Mouse (Mus musculus) midbrain, embryonic 13.5 days (tissue): ENCODE measurements around the gene Slc41a2. TPM values are rescaled to one million over a fixed set of nuclear protein-coding genes. Genes with fewer than 3 reads are reported as not detected.

Experiments used
- ATAC-seq: fragments of 200-750 bp; cut with Nextera tagmentation; 2 replicates; pipeline ENCODE4 v1.8.0; 2017; ENCODE audit warnings: mild to moderate bottlenecking, moderate TSS enrichment, moderate library complexity
- H3K27ac ChIP-seq: fragments of 300-500 bp; sonication (generic); 2 replicates; pipeline ENCODE4 v1.5.1; 2015; ENCODE audit warnings: inconsistent platforms, mild to moderate bottlenecking, moderate library complexity
- H3K27me3 ChIP-seq: fragments of 300-500 bp; sonication (generic); 2 replicates; pipeline ENCODE4 v1.6.1; 2015; ENCODE audit warnings: mild to moderate bottlenecking, inconsistent platforms
- H3K36me3 ChIP-seq: fragments of 300-500 bp; sonication (generic); 2 replicates; pipeline ENCODE4 v1.6.1; 2015; ENCODE audit warnings: mild to moderate bottlenecking, inconsistent platforms
- H3K4me1 ChIP-seq: fragments of 300-500 bp; sonication (generic); replicated peaks from 2 replicates; pipeline ENCODE4 v1.6.1; 2015; ENCODE audit warnings: inconsistent platforms
- H3K4me2 ChIP-seq: fragments of 300-500 bp; sonication (generic); replicated peaks from 2 replicates; pipeline ENCODE4 v1.6.1; 2015; ENCODE audit warnings: moderate library complexity, mild to moderate bottlenecking, inconsistent platforms
- H3K4me3 ChIP-seq: fragments of 300-500 bp; sonication (generic); replicated peaks from 2 replicates; pipeline ENCODE4 v1.5.1; 2015; ENCODE audit warnings: mild to moderate bottlenecking, inconsistent platforms
- H3K9ac ChIP-seq: fragments of 300-500 bp; sonication (generic); replicated peaks from 2 replicates; pipeline ENCODE4 v1.6.1; 2015; ENCODE audit warnings: mild to moderate bottlenecking, inconsistent platforms
- H3K9me3 ChIP-seq: fragments of 300-500 bp; sonication (generic); 2 replicates; pipeline ENCODE4 v1.6.1; 2016; ENCODE audit warnings: mild to moderate bottlenecking, inconsistent platforms
- WGBS: fragments of 180-500 bp; shearing (Covaris S2); methylation state at CpG from one replicate; pipeline ENCODE4 v1.1.7; 2015; 5-methylcytosine and 5-hydroxymethylcytosine counted together
- polyA plus RNA-seq: library from polyadenylated mRNA; unstranded; fragments of >200 nt; fragmentation: Nextera tagmentation; extraction: Ambion mirVana; gene quantifications from 2 replicates; pipeline ENCODE4 v1.2.1, GENCODE M21; 2015

Gene Slc41a2
- polyA plus RNA-seq, 1 experiment from 2014 or later = 3.4 TPM

GRCm38 (mm10) chr10:83215559-83215958, 122.1 kb downstream of the Slc41a2 start:
- WGBS = 71% methylated on average over 5 of the region's 5 CpGs
- H3K9ac ChIP-seq = no peak overlapping the region
- no peak overlapping the region for H3K27ac ChIP-seq
- no peaks in the 10 kb centered on the region for H3K27me3 ChIP-seq
- no peaks in the 10 kb centered on the region for H3K4me1 ChIP-seq
- H3K4me2 ChIP-seq = no peak overlapping the region
- no peak for ATAC-seq
- H3K9me3 ChIP-seq = no peaks in the 10 kb centered on the region
- no peaks in the 10 kb centered on the region for H3K36me3 ChIP-seq
- no peak overlapping the region for H3K4me3 ChIP-seq

GRCm38 (mm10) chr10:83212618-83213017, 125.1 kb downstream of the Slc41a2 start:
- no peaks in the 10 kb centered on the region for H3K36me3 ChIP-seq
- H3K9ac ChIP-seq = no peak overlapping the region
- no peak for ATAC-seq
- WGBS = 96% methylated on average over 4 of the region's 4 CpGs
- H3K4me3 ChIP-seq = no peak overlapping the region
- no peak overlapping the region for H3K27ac ChIP-seq
- H3K4me2 ChIP-seq = no peak overlapping the region
- no peaks in the 10 kb centered on the region for H3K9me3 ChIP-seq
- no peaks in the 10 kb centered on the region for H3K27me3 ChIP-seq
- H3K4me1 ChIP-seq = 0 out of 2 replicates have a peak, but pooled peaks cover 6% of the 10 kb centered on the region

- Histone ChIP-seq H3K27ac (no peak overlapping the region), H3K4me2 (no peak overlapping the region), H3K9ac (no peak overlapping the region), H3K4me1 (0 out of 2 replicates have a peak, but pooled peaks cover 6% of the 10 kb centered on the region), H3K4me3 (no peak overlapping the region), H3K36me3 (no peaks in the 10 kb centered on the region), H3K9me3 (no peaks in the 10 kb centered on the region), H3K27me3 (no peaks in the 10 kb centered on the region)
- no peak for ATAC-seq
- 33% methylated on average over 6 of the region's 6 CpGs for WGBS
Observed at GRCm38 (mm10) chr10:83210968-83211583, 126.6 kb downstream of the Slc41a2 start.

GRCm38 (mm10) chr10:83210122-83210521, 127.6 kb downstream of the Slc41a2 start:
- no peaks in the 10 kb centered on the region for H3K9me3 ChIP-seq
- no peak overlapping the region for H3K4me2 ChIP-seq
- 67% methylated on average over 16 of the region's 16 CpGs for WGBS
- H3K4me3 ChIP-seq = no peak overlapping the region
- 0 out of 2 replicates have a peak, but pooled peaks cover 6% of the 10 kb centered on the region for H3K4me1 ChIP-seq
- H3K27me3 ChIP-seq = no peaks in the 10 kb centered on the region
- no peaks in the 10 kb centered on the region for H3K36me3 ChIP-seq
- H3K9ac ChIP-seq = no peak overlapping the region
- ATAC-seq = no peak
- no peak overlapping the region for H3K27ac ChIP-seq

GRCm38 (mm10) chr10:83209388-83209787, 128.3 kb downstream of the Slc41a2 start:
- H3K27ac ChIP-seq = no peak overlapping the region
- H3K4me2 ChIP-seq = no peak overlapping the region
- H3K4me1 ChIP-seq = 0 out of 2 replicates have a peak, but pooled peaks cover 6% of the 10 kb centered on the region
- no peak for ATAC-seq
- H3K9me3 ChIP-seq = no peaks in the 10 kb centered on the region
- H3K27me3 ChIP-seq = no peaks in the 10 kb centered on the region
- 84% methylated on average over 12 of the region's 12 CpGs for WGBS
- H3K9ac ChIP-seq = no peak overlapping the region
- no peaks in the 10 kb centered on the region for H3K36me3 ChIP-seq
- H3K4me3 ChIP-seq = no peak overlapping the region

GRCm38 (mm10) chr10:83208436-83208835, 129.2 kb downstream of the Slc41a2 start:
- H3K4me3 ChIP-seq = no peak overlapping the region
- no peak for ATAC-seq
- no peak overlapping the region for H3K9ac ChIP-seq
- no peak overlapping the region for H3K4me2 ChIP-seq
- no peaks in the 10 kb centered on the region for H3K27me3 ChIP-seq
- no peaks in the 10 kb centered on the region for H3K9me3 ChIP-seq
- no peak overlapping the region for H3K27ac ChIP-seq
- H3K36me3 ChIP-seq = no peaks in the 10 kb centered on the region
- 86% methylated on average over 7 of the region's 7 CpGs for WGBS
- 0 out of 2 replicates have a peak, but pooled peaks cover 6% of the 10 kb centered on the region for H3K4me1 ChIP-seq

- Histone ChIP-seq H3K4me3 (no peak overlapping the region), H3K36me3 (no peaks in the 10 kb centered on the region), H3K4me1 (no peaks in the 10 kb centered on the region), H3K27me3 (no peaks in the 10 kb centered on the region), H3K9me3 (no peaks in the 10 kb centered on the region), H3K27ac (no peak overlapping the region), H3K9ac (no peak overlapping the region), H3K4me2 (no peak overlapping the region)
- ATAC-seq = no peak
- WGBS = 92% methylated on average over 14 of the region's 14 CpGs
Observed at GRCm38 (mm10) chr10:83202906-83203702, 134.6 kb downstream of the Slc41a2 start.

GRCm38 (mm10) chr10:83201525-83201924, 136.2 kb downstream of the Slc41a2 start:
- Histone ChIP-seq H3K27ac (no peak overlapping the region), H3K27me3 (no peaks in the 10 kb centered on the region), H3K9me3 (no peaks in the 10 kb centered on the region), H3K36me3 (no peaks in the 10 kb centered on the region), H3K4me1 (no peaks in the 10 kb centered on the region), H3K4me3 (no peak overlapping the region), H3K9ac (no peak overlapping the region), H3K4me2 (no peak overlapping the region)
- WGBS = 85% methylated on average over 7 of the region's 7 CpGs
- ATAC-seq = no peak

- Histone ChIP-seq H3K4me3 (no peak overlapping the region), H3K36me3 (no peaks in the 10 kb centered on the region), H3K9me3 (no peaks in the 10 kb centered on the region), H3K9ac (no peak overlapping the region), H3K27ac (no peak overlapping the region), H3K27me3 (no peaks in the 10 kb centered on the region), H3K4me2 (no peak overlapping the region), H3K4me1 (no peaks in the 10 kb centered on the region)
- no peak for ATAC-seq
- WGBS = 81% methylated on average over 9 of the region's 9 CpGs
Observed at GRCm38 (mm10) chr10:83199290-83199689, 138.4 kb downstream of the Slc41a2 start.

GRCm38 (mm10) chr10:83198692-83199091, 139.0 kb downstream of the Slc41a2 start:
- WGBS = 93% methylated on average over 5 of the region's 5 CpGs
- H3K9me3 ChIP-seq = no peaks in the 10 kb centered on the region
- H3K4me1 ChIP-seq = no peaks in the 10 kb centered on the region

GRCm38 (mm10) chr10:83197690-83198336, 139.9 kb downstream of the Slc41a2 start:
- Histone ChIP-seq H3K27ac (no peak overlapping the region), H3K27me3 (no peaks in the 10 kb centered on the region), H3K4me2 (no peak overlapping the region), H3K36me3 (no peaks in the 10 kb centered on the region), H3K4me3 (no peak overlapping the region), H3K4me1 (no peaks in the 10 kb centered on the region), H3K9me3 (no peaks in the 10 kb centered on the region), H3K9ac (no peak overlapping the region)
- no peak for ATAC-seq
- WGBS = 51% methylated on average over 11 of the region's 11 CpGs

More at GRCm38 (mm10) chr10:83198692-83199091, 139.0 kb downstream of the Slc41a2 start:
- Histone ChIP-seq H3K27me3 (no peaks in the 10 kb centered on the region), H3K4me3 (no peak overlapping the region), H3K9ac (no peak overlapping the region), H3K27ac (no peak overlapping the region), H3K4me2 (no peak overlapping the region), H3K36me3 (no peaks in the 10 kb centered on the region)
- ATAC-seq = no peak

- H3K9ac ChIP-seq = no peak overlapping the region
- no peak for ATAC-seq
- WGBS = 43% methylated on average over 6 of the region's 6 CpGs
- peaks cover 4% of the 10 kb centered on the region; the same call in 1 of the 2 replicates for H3K9me3 ChIP-seq
- peaks cover 6% of the 10 kb centered on the region; the same call in 1 of the 2 replicates for H3K4me1 ChIP-seq
- H3K36me3 ChIP-seq = peaks cover 10% of the 10 kb centered on the region
- no peaks in the 10 kb centered on the region for H3K27me3 ChIP-seq
- H3K4me2 ChIP-seq = no peak overlapping the region
- H3K4me3 ChIP-seq = no peak overlapping the region
- no peak overlapping the region for H3K27ac ChIP-seq
Observed at GRCm38 (mm10) chr10:83191982-83192381, 145.7 kb downstream of the Slc41a2 start.
